Mouse (Mus musculus) liver, embryonic 15.5 days (tissue): ENCODE results near the gene Ccdc130. TPM values are rescaled to one million over a fixed set of nuclear protein-coding genes. Genes with fewer than 3 reads are reported as not detected.
A peak's percentile ranks its signal among the peaks of the same experiment; 100 is the strongest.

Experiments used
- ATAC-seq: fragments of 200-750 bp; cut with Nextera tagmentation; 2 replicates; pipeline ENCODE4 v1.8.0; 2017; ENCODE audit warnings: moderate number of reproducible peaks, mild to moderate bottlenecking, moderate library complexity; ENCODE audit not compliant: insufficient read depth
- H3K27ac ChIP-seq: fragments of 300-500 bp; sonication (generic); replicated peaks from 2 replicates; pipeline ENCODE4 v1.5.1; 2015; ENCODE audit warnings: mild to moderate bottlenecking, inconsistent platforms
- H3K27me3 ChIP-seq: fragments of 300-500 bp; sonication (generic); 2 replicates; pipeline ENCODE4 v1.6.1; 2015; ENCODE audit warnings: mild to moderate bottlenecking, inconsistent platforms
- H3K36me3 ChIP-seq: fragments of 300-500 bp; sonication (generic); replicated peaks from 2 replicates; pipeline ENCODE4 v1.6.1; 2015; ENCODE audit warnings: moderate library complexity, mild to moderate bottlenecking, inconsistent platforms
- H3K4me1 ChIP-seq: fragments of 300-500 bp; sonication (generic); replicated peaks from 2 replicates; pipeline ENCODE4 v1.6.1; 2015; ENCODE audit warnings: inconsistent platforms
- H3K4me2 ChIP-seq: fragments of 300-500 bp; sonication (generic); 2 replicates; pipeline ENCODE4 v1.6.1; 2015; ENCODE audit warnings: moderate library complexity, mild to moderate bottlenecking, inconsistent platforms
- H3K4me3 ChIP-seq: fragments of 300-500 bp; sonication (generic); replicated peaks from 2 replicates; pipeline ENCODE4 v1.5.1; 2015; ENCODE audit warnings: mild to moderate bottlenecking, inconsistent platforms
- H3K9ac ChIP-seq: fragments of 300-500 bp; sonication (generic); 2 replicates; pipeline ENCODE4 v1.6.1; 2015; ENCODE audit warnings: moderate library complexity, mild to moderate bottlenecking, inconsistent platforms
- H3K9me3 ChIP-seq: fragments of 300-500 bp; sonication (generic); replicated peaks from 2 replicates; pipeline ENCODE4 v1.6.1; 2016; ENCODE audit warnings: inconsistent platforms
- WGBS: fragments of 180-500 bp; shearing (Covaris S2); methylation state at CpG from one replicate; pipeline ENCODE4 v1.1.7; 2015; ENCODE audit warnings: mixed read lengths; ENCODE audit not compliant: insufficient replicate concordance; 5-methylcytosine and 5-hydroxymethylcytosine counted together
- polyA plus RNA-seq: library from polyadenylated mRNA; unstranded; fragments of >200 nt; fragmentation: Nextera tagmentation; extraction: Ambion mirVana; gene quantifications from 2 replicates; pipeline ENCODE4 v1.2.1, GENCODE M21; 2015

Ccdc130 gene
- polyA plus RNA-seq, 1 experiment from 2014 or later, result 7.3 TPM

DNA sequence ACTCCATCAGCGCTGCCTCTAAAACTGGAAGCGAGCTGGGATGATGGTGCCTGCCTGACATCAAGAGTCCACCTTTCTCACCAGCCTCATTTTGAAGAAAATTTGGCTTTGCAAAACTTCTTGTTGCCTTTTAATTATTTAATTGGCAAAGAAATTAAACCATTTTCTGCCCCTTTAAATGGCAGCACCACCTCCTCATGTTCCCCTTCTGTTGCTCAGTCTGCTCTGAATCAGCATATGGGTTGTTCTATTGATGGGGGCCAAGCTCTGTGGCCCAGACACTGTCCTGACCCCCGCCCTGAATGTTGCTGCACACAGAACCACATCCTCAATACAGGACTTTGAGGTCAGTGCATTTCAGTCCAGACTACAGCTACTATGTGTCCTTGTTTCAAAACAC, 3.8 kb upstream of the Ccdc130 start:
- Histone ChIP-seq H3K4me2 (no peak overlapping the region), H3K9me3 (no peaks in the 10 kb centered on the region), H3K9ac (no peak overlapping the region), H3K36me3 (no peaks in the 10 kb centered on the region), H3K4me1 (peaks cover 13% of the 10 kb centered on the region), H3K27me3 (no peaks in the 10 kb centered on the region), H3K27ac (no peak overlapping the region), H3K4me3 (no peak overlapping the region)
- ATAC-seq, result no peak
- WGBS, result 62% methylated on average over 3 of the region's 3 CpGs

DNA sequence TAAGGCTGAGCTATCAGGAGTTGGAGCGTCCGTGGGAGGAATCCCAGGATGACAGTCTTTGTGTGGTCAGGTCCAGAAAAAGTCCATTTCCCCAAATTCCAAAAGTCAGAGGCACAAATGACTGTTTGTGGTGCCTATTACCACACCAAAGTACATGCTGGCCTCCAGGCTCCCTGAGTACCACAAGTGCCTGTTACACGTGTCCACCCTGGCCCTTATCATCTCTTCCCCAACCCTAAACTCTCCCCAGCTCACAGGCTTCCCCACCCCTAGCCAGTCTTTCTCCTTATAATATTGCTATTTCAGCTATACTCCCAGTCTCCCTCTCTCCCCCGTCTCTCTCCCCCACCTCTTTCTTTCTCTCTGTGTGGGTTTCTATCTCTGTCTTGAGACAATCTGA, 2.1 kb upstream of the Ccdc130 start:
- WGBS, result 66% methylated on average over 4 of the region's 4 CpGs
- no peak overlapping the region for H3K4me3 ChIP-seq
- H3K9ac ChIP-seq, result no peak overlapping the region
- no peaks in the 10 kb centered on the region for H3K9me3 ChIP-seq
- H3K27ac ChIP-seq, result no peak overlapping the region
- no peaks in the 10 kb centered on the region for H3K27me3 ChIP-seq
- H3K36me3 ChIP-seq, result no peaks in the 10 kb centered on the region
- H3K4me2 ChIP-seq, result no peak overlapping the region
- H3K4me1 ChIP-seq, result peaks cover 16% of the 10 kb centered on the region
- no peak for ATAC-seq

DNA sequence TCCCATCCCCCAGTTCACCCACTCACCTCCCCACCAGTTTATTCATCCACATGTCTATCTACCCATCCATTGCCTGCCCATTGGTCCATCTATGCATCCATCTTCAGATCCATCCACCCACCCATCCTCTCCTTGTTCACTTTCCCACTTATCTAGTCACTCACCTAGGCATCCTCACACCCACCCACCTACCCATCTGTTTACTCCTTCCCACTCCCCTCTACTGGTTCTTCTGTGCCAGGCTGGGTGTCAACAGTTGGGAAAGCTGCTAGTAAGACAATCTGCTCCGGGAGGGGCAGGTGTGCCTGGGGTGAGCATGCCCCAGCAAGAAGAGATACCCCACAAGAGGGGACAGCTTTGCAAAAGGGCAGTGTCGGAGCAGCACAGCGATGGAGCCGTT, 9.1 kb downstream of the Ccdc130 start:
- H3K36me3 ChIP-seq, result peaks cover 75% of the 10 kb centered on the region
- WGBS, result 85% methylated on average over 4 of the region's 4 CpGs
- H3K9me3 ChIP-seq, result no peaks in the 10 kb centered on the region
- peaks cover 20% of the 10 kb centered on the region for H3K4me1 ChIP-seq
- no peak for ATAC-seq
- H3K27ac ChIP-seq, result no peak overlapping the region
- no peak overlapping the region for H3K4me3 ChIP-seq
- no peak overlapping the region for H3K4me2 ChIP-seq
- H3K27me3 ChIP-seq, result no peaks in the 10 kb centered on the region
- H3K9ac ChIP-seq, result no peak overlapping the region

DNA sequence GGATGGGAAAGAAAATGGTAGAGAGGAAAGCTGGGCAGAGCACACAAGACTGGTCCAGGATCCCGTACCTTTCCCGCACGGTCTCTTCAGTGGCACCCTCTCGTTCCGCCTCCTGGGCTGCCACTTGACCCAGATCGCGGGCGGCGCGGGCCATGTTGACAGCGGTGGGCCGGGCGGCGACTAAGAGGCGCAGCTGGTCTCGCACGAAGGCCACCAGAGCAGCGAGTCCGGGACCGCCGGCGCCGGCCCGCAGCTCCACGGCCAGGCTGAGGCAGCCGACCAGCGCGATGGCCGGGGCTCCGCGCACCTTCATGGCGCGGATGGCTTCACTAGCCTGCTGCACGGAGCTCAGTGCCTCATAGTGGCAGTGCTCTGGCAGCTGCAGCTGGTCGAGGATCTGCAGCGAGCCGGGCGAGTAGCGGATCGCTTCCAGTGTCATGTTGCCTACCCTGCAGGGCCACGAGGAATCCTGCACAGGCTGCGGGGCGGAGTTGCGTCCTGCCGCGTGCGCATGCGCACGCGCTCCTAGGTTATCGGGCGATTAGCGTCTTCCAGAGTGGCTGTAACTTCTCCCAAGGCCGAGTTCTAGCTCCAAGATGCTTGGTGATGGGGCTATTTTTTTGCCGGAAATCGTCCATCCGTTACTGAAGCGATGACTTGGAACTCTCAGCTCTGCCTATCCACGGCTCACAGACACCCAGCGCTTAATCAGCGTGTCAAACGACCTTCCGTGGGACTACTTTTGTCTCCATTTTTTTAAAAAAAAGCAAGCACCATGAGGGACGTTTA, 13.2 kb downstream of the Ccdc130 start, which contains the start of gene Mri1:
Mri1 (minus strand) TSS at position 505 of the 789 bp plus-strand sequence.
- Histone ChIP-seq H3K9ac (peak within 1 kb of the TSS; percentile 75), H3K27me3 (no peaks in the 10 kb centered on the region), H3K4me2 (peak within 1 kb of the TSS; percentile 100), H3K9me3 (no peaks in the 10 kb centered on the region), H3K4me1 (peaks cover 30% of the 10 kb centered on the region), H3K27ac (peak within 1 kb of the TSS; percentile 91), H3K4me3 (peak within 1 kb of the TSS; percentile 78), H3K36me3 (peaks cover 67% of the 10 kb centered on the region)
- ATAC-seq, result peak; percentile 88
- WGBS, result under 1% methylated on average over 64 of the region's 64 CpGs

DNA sequence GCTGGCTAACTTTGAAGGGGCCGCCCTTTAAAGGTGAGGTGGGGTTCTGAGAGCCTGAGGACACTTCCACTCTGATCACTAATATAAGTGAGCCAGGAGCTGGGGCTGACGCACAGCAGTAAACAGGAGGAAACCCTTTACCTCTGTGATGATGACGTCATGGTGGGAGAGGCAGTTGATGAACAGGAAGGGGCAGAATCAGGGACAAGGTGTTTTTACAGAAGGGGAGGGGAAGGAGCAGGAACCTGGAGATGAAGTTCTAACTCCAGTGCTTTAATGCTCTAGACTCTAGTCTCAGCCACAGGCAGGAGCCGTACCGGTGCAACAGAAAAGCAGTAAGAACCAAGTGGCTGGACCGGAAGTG, 13.7 kb downstream of the Ccdc130 start:
- Histone ChIP-seq H3K27me3 (no peaks in the 10 kb centered on the region), H3K27ac (peak overlapping the region; percentile 91), H3K4me1 (peaks cover 30% of the 10 kb centered on the region), H3K9ac (peak overlapping the region; percentile 75), H3K4me3 (peak overlapping the region; percentile 78), H3K9me3 (no peaks in the 10 kb centered on the region), H3K36me3 (peaks cover 65% of the 10 kb centered on the region), H3K4me2 (peak overlapping the region; percentile 100)
- peak; percentile 40 for ATAC-seq
- 11% methylated on average over 6 of the region's 6 CpGs for WGBS

DNA sequence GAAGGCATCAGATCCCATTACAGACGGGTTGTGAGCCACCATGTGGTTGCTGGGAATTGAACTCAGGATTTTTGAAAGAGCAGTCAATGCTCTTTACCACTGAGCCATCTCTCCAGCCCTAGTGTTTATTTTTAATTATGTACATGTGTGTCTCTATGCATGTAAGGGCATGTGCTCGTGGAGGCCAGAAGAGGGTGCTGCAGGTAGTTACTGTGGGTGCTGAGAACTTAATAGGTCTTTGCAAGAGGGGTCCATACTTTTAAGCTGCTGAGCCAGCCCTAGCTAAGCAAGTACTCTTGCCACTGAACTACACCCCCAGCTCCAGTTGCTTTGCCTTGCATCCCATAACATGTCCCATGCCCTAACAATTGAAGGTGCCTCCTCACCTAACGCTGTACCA, 14.3 kb downstream of the Ccdc130 start:
- Histone ChIP-seq H3K4me2 (peak overlapping the region; percentile 100), H3K9ac (no peak overlapping the region), H3K36me3 (peaks cover 65% of the 10 kb centered on the region), H3K27ac (0 out of 2 replicates have a peak overlapping the region, but pooled peaks have one; percentile 91), H3K9me3 (no peaks in the 10 kb centered on the region), H3K27me3 (no peaks in the 10 kb centered on the region), H3K4me1 (peaks cover 30% of the 10 kb centered on the region), H3K4me3 (peak overlapping the region; percentile 78)
- no peak for ATAC-seq
- 72% methylated on average over 3 of the region's 3 CpGs for WGBS

DNA sequence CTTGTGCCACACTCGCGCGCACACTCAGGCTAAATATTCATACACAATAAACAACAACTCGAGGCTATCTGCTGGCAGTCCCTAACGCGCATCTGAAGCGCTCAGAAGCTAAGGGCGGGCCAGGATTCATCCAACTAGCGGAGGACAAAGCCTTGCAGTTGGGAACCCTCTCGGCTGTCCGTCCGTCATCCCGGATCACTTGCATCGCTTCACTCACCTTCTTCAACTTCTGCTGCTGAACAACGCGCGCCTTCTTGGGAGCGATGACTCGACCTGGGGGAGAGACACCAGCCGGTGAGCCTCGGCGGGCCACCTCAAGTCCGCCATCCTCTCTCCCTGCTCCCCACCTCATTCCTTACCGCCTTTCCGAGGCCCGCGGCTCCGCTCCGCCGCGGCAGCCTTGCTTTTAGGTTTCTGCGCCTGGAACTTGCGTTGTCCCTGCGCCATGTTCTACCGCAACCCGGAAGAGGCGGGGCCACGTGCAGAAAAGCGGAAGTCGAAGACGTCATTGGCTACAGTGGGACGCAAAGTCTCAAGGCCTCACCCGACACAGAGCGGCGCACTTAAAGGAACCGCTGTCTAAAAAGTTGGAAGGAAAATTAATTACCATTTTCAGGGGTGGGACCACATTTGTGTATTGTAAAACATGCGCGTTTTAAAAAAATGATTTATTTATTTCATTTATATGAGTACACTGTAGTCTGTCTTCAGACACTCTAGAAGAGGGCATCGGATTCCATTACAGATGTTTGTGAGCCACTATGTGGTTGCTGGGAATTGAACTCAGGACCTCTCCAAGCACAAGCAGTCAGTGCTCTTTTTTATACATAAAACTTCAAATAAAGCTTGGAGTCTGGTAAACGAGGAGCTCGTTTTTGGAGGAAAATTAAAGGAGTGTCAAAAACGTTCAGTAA, 20.7 kb downstream of the Ccdc130 start, which contains the start of gene D8Ertd738e:
D8Ertd738e (minus strand) TSS at position 463 of the 914 bp plus-strand sequence.
- no peaks in the 10 kb centered on the region for H3K27me3 ChIP-seq
- H3K36me3 ChIP-seq, result peaks cover 69% of the 10 kb centered on the region
- peak within 1 kb of the TSS; percentile 74 for H3K4me2 ChIP-seq
- H3K4me3 ChIP-seq, result peak within 1 kb of the TSS; percentile 95
- WGBS, result 4% methylated on average over 52 of the region's 52 CpGs
- H3K9ac ChIP-seq, result peak within 1 kb of the TSS; percentile 90
- peak within 1 kb of the TSS; percentile 83 for H3K27ac ChIP-seq
- no peaks in the 10 kb centered on the region for H3K9me3 ChIP-seq
- peaks cover 32% of the 10 kb centered on the region for H3K4me1 ChIP-seq
- ATAC-seq, result peak; percentile 92

DNA sequence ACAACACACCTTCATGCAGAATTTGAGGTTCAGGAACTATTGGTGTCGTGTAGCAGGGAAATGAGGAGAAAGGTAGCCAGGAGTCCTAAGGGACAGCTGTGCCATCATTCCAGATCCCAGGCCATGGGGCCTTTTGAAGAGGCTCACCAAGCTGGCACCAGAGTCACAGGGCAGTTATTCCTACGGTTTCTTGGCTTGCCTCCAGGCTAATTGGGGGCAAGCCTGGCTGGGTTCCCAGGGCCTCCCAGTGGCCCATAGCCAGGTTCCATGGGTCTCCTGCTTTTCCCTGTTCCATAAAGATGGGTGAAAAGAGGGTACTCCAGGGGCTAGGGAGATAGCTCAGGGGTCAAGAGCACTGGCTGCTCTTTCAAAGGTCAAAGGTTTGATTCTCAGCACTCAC, 28.4 kb downstream of the Ccdc130 start:
- H3K4me1 ChIP-seq, result peaks cover 11% of the 10 kb centered on the region
- no peaks in the 10 kb centered on the region for H3K9me3 ChIP-seq
- H3K27ac ChIP-seq, result no peak overlapping the region
- no peak for ATAC-seq
- no peak overlapping the region for H3K4me2 ChIP-seq
- WGBS, result 55% methylated on average over 2 of the region's 2 CpGs
- peaks cover 30% of the 10 kb centered on the region for H3K36me3 ChIP-seq
- no peak overlapping the region for H3K4me3 ChIP-seq
- H3K9ac ChIP-seq, result no peak overlapping the region
- no peaks in the 10 kb centered on the region for H3K27me3 ChIP-seq

DNA sequence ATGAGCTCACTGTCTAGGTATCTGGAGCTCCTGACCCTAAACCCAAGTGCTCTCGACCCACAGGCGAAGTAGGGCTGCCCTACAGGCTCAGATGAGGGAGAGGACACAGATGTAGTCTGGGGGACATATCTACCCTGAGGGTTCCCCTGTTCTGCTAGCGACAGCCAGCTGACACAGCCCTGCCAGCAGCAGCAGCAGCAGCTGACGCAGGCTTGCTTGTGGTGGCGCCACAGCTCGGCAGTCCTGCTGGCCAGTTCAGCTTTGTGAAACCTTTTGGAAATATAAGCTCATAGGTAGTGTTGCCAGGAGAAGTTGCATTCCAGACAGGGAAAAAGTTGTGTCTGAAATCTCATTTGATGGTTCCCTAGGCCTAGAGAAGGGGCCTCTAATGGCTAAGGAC, 29.0 kb downstream of the Ccdc130 start:
- Histone ChIP-seq H3K9me3 (no peaks in the 10 kb centered on the region), H3K36me3 (peaks cover 23% of the 10 kb centered on the region), H3K9ac (no peak overlapping the region), H3K27me3 (no peaks in the 10 kb centered on the region), H3K4me3 (no peak overlapping the region), H3K27ac (no peak overlapping the region), H3K4me1 (peaks cover 17% of the 10 kb centered on the region), H3K4me2 (no peak overlapping the region)
- ATAC-seq, result no peak
- WGBS, result 47% methylated on average over 6 of the region's 6 CpGs

DNA sequence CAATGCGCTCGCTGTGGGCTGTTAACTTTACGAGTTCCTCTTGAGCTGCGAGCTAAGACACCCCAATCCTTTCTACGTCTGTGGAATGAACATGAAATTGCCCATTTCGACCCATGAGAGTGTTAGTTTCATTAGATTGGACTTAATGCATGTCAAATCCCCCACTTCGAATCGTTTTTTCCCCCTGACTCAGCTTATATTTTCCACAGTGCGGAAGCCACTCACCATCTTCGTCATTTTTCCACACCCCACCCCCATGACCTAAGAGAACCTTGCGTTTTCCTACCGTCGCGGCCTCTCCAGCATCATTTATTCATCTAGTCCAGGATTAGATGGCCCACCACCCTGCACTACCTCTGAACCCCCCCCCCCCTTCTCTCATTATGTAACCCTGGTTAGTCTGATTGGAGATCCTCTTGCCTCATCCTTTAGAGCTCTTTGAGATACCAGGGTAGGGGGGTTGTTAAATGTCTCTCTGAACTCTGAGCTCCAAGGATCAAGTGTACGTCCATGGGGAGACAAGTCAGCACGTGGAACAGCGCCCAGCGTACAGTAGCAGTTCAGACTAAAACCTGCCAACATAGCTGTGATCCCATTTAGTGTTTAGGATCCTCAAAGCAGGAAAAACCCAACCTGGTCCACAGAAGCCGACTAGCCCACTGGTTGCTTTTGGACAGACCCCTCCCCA, 32.5 kb downstream of the Ccdc130 start:
- H3K4me3 ChIP-seq, result peak overlapping the region; percentile 90
- H3K36me3 ChIP-seq, result no peaks in the 10 kb centered on the region
- peak overlapping the region; percentile 78 for H3K27ac ChIP-seq
- WGBS, result 15% methylated on average over 19 of the region's 19 CpGs
- H3K9ac ChIP-seq, result peak overlapping the region; percentile 74
- ATAC-seq, result no peak
- peaks cover 27% of the 10 kb centered on the region for H3K4me1 ChIP-seq
- H3K4me2 ChIP-seq, result peak overlapping the region; percentile 94
- no peaks in the 10 kb centered on the region for H3K9me3 ChIP-seq
- no peaks in the 10 kb centered on the region for H3K27me3 ChIP-seq
